Mouse (Mus musculus) bone marrow macrophage, adult 2 months (primary cell): ENCODE measurements around the gene AY761184. TPM values are rescaled to one million over a fixed set of nuclear protein-coding genes. Genes with fewer than 3 reads are reported as not detected.
"Not testable (repeated sequence)": the region's sequence is repeated elsewhere in the genome, so short reads cannot be mapped to it uniquely, and the experiment has no call there.

Experiments used
- H3K27ac ChIP-seq: 2 replicates; pipeline ENCODE4 v1.5.1; 2012; ENCODE audit warnings: low read depth, low read length; ENCODE audit not compliant: insufficient read depth
- H3K4me1 ChIP-seq: 2 replicates; pipeline ENCODE4 v1.6.1; 2012; ENCODE audit warnings: low read length; ENCODE audit not compliant: control insufficient read depth, insufficient read depth
- H3K4me3 ChIP-seq: 2 replicates; pipeline ENCODE4 v1.5.1; 2012; ENCODE audit warnings: mild to moderate bottlenecking, low read length, moderate library complexity; ENCODE audit not compliant: insufficient read depth
- polyA plus RNA-seq: library from polyadenylated mRNA; stranded (reverse); fragments of >200 nt; gene quantifications from 2 replicates; pipeline ENCODE4 v1.2.4, GENCODE M21; 2012; ENCODE audit not compliant: missing spikeins, insufficient read depth, insufficient read length

The AY761184 gene
- polyA plus RNA-seq, result not detected in 2 replicates

DNA sequence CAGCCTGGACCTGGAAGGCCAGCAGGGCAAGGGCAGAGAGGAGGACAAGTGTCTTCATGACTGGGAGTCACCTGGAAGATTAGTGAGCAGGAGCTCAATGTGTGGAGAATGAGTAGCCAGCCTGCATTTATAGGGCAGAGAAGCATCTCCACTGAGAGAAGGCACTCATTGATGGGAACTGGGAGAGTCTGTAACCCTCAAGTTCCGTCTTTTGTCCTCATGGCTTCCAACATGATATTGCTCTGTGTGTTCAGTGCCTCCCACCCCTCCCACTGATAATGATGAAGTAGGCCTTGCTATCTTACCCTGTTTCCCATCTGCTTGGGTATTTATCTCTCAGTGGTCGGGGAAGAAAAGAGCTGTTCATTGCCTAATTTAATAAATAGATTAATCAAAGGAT, at the start of gene AY761184:
Gene AY761184, minus strand, starts transcription at position 101 of the 400 bp plus-strand sequence.
- not testable (repeated sequence) for H3K4me1 ChIP-seq

DNA sequence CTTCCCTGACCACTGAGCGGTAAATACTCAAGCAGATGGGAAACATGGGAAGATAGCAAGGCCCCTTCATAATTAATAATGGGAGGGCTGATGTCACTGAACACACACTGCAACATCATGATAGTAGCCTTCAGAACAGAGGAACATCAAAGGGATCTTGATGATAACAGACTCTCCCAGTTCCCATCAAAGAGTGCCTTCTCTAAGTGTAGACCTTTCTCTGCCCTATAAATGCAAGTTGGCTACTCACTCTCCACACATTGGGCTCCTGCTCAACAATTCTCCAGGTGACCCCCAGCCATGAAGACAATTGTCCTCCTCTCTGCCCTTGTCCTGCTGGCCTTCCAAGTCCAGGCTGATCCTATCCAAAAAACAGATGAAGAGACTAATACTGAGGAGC, 37.9 kb downstream of the AY761184 start, which contains the start of gene Defa34:
Gene Defa34, plus strand, starts transcription at position 301 of the 400 bp plus-strand sequence.
- H3K4me3 ChIP-seq, H3K27ac ChIP-seq, H3K4me1 ChIP-seq: not testable (repeated sequence)

More for the DNA sequence above, at the start of gene AY761184:
- not testable (repeated sequence) for H3K27ac ChIP-seq, H3K4me3 ChIP-seq

DNA sequence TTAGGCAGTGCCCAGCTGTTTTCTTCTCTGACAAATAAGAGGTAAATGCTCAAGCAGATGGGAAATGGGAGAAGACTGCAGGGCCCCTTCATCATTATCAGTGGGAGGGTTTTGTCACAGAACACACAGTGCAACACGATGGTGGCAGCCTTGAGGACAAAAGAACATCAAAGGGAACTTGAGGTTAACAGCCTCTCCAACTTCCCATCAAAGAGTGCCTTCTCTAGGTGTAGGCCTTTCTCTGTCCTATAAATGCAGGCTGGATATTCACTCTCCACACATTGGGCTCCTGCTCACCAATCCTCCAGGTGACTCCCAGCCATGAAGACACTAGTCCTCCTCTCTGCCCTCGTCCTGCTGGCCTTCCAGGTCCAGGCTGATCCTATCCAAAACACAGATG, 48.0 kb downstream of the AY761184 start, which contains the start of gene Defa17:
Gene Defa17, plus strand, starts transcription at position 301 of the 400 bp plus-strand sequence.
- H3K27ac ChIP-seq, H3K4me3 ChIP-seq, H3K4me1 ChIP-seq: not testable (repeated sequence)

Other genes starting within 250 kb of the AY761184 start
- not detected in 2 replicates for gene Gm7849, start 247.1 kb downstream of the AY761184 start, polyA plus RNA-seq
- gene Defa20, start 194.4 kb downstream of the AY761184 start, polyA plus RNA-seq, result not detected in 2 replicates
- not detected in 2 replicates for gene Defa32, start 174.6 kb downstream of the AY761184 start, polyA plus RNA-seq
- gene Defa37, start 138.3 kb downstream of the AY761184 start, polyA plus RNA-seq, result not detected in 2 replicates
- gene Defa28, start 120.6 kb downstream of the AY761184 start, polyA plus RNA-seq, result not detected in 2 replicates
- not detected in 2 replicates for gene Gm7861, start 109.1 kb downstream of the AY761184 start, polyA plus RNA-seq
- gene Defa26, start 85.5 kb downstream of the AY761184 start, polyA plus RNA-seq, result not detected in 2 replicates
- gene Defa17, start 47.9 kb downstream of the AY761184 start, polyA plus RNA-seq, result not detected in 2 replicates
- gene Defa34, start 37.8 kb downstream of the AY761184 start, polyA plus RNA-seq, result not detected in 2 replicates
- not detected in 2 replicates for gene Defa24, start 30.8 kb upstream of the AY761184 start, polyA plus RNA-seq
- not detected in 2 replicates for gene Defb50, start 119.9 kb upstream of the AY761184 start, polyA plus RNA-seq
- gene Defb2, start 136.3 kb upstream of the AY761184 start, polyA plus RNA-seq, result not detected in 2 replicates
- gene Defb10, start 155.3 kb upstream of the AY761184 start, polyA plus RNA-seq, result not detected in 2 replicates
- not detected in 2 replicates for gene Defb9, start 181.8 kb upstream of the AY761184 start, polyA plus RNA-seq
- gene Defb11, start 202.8 kb upstream of the AY761184 start, polyA plus RNA-seq, result not detected in 2 replicates
- not detected in 2 replicates for gene Defb15, start 229.1 kb upstream of the AY761184 start, polyA plus RNA-seq
- gene Defb35, start 234.7 kb upstream of the AY761184 start, polyA plus RNA-seq, result not detected in 2 replicates
- gene Defb13, start 243.1 kb upstream of the AY761184 start, polyA plus RNA-seq, result not detected in 2 replicates